Mouse (Mus musculus): ENCODE data around the gene Dmrtb1. TPM values are rescaled to one million over a fixed set of nuclear protein-coding genes. Genes with fewer than 3 reads are reported as not detected.

The Dmrtb1 gene
- total and polyA plus RNA-seq, 3 experiments: not detected

GRCm38 (mm10) chr4:107653280-107653643 is 30.8 kb downstream of the Dmrtb1 start:
- no peak for TF ChIP-seq KAT2A (IDR thresholded peaks at IDR 0.05; ENCODE audit: insufficient replicate concordance, low read length)
- peak; percentile 24 for TF ChIP-seq USF1 (IDR thresholded peaks at IDR 0.05; ENCODE audit: low read depth, low read length)
- no peak for TF ChIP-seq MEF2A (IDR thresholded peaks at IDR 0.05; ENCODE audit: borderline replicate concordance, low read depth, low read length)
- no peak for TF ChIP-seq POLR2A (IDR thresholded peaks at IDR 0.05; ENCODE audit: low read depth, low read length)
- TF ChIP-seq MAX (IDR thresholded peaks at IDR 0.05; ENCODE audit: low read length): no peak
- no peak for TF ChIP-seq JUN (IDR thresholded peaks at IDR 0.05; ENCODE audit: insufficient read depth, low read depth, low read length)
- no peak for TF ChIP-seq MAZ (IDR thresholded peaks at IDR 0.05; ENCODE audit: low read depth, low read length)
- TF ChIP-seq CHD1 (IDR thresholded peaks at IDR 0.05; ENCODE audit: low read depth, low read length): no peak
- Histone ChIP-seq H3K36me3 (replicated peaks in 1 of 2; ENCODE audit: control insufficient read depth in 1 of 2, insufficient read depth in 1 of 2, low read length in 1 of 2) (no peaks in the 10 kb centered on the region), H3K4me3 (replicated peaks in 1 of 3; ENCODE audit: low read depth in 2 of 3, low read length in 2 of 3, poor library complexity in 1 of 3) (no peak overlapping the region), H3K79me2 (replicated peaks; ENCODE audit: control insufficient read depth, extremely low read depth, insufficient read depth, poor library complexity, severe bottlenecking) (no peaks in the 10 kb centered on the region), H3K4me1 (ENCODE audit: control insufficient read depth in 1 of 2, insufficient read depth in 2 of 2) (peaks cover 9 to 38% of the 10 kb centered on the region in 2 experiments), H3K27me3 (replicated peaks) (peaks cover 29% of the 10 kb centered on the region), H3K4me2 (ENCODE audit: insufficient read depth, low read depth, poor library complexity, severe bottlenecking) (no peak overlapping the region), H3K27ac (ENCODE audit: insufficient read depth, low read depth) (no peak overlapping the region), H3K9me3 (replicated peaks; ENCODE audit: low read length) (no peaks in the 10 kb centered on the region), H3K9ac (ENCODE audit: insufficient read depth, low read depth) (no peak overlapping the region)
- dilution Hi-C loops (cut with MboI; ENCODE audit: extremely low pct_ligation_motif_present, extremely low pct_unique_long_range_greater_than_20kb, low sequenced_read_pairs): no loop called here
- DNase-seq (ENCODE audit: extremely low read depth): no peak
- in situ Hi-C loops (cut with MboI; ENCODE audit: low pct_ligation_motif_present, low pct_unique_long_range_greater_than_20kb, low sequenced_read_pairs): loop anchor here (10.0 kb wide), 1 partner anchor 208 kb away; no protein-coding TSS in a partner anchor

GRCm38 (mm10) chr4:107652598-107653279 is 31.3 kb downstream of the Dmrtb1 start:
- Histone ChIP-seq H3K9me3 (replicated peaks; ENCODE audit: low read length) (no peaks in the 10 kb centered on the region), H3K9ac (ENCODE audit: insufficient read depth, low read depth) (peak overlapping the region; percentile 51; the same call in 1 of the 2 replicates), H3K27ac (ENCODE audit: insufficient read depth, low read depth) (no peak overlapping the region), H3K36me3 (replicated peaks in 1 of 2; ENCODE audit: control insufficient read depth in 1 of 2, insufficient read depth in 1 of 2, low read length in 1 of 2) (no peaks in the 10 kb centered on the region), H3K27me3 (replicated peaks) (peaks cover 27% of the 10 kb centered on the region), H3K4me1 (ENCODE audit: control insufficient read depth in 1 of 2, insufficient read depth in 2 of 2) (peaks cover 9 to 38% of the 10 kb centered on the region in 2 experiments), H3K4me3 (replicated peaks in 1 of 3; ENCODE audit: low read depth in 2 of 3, low read length in 2 of 3, poor library complexity in 1 of 3) (peak overlapping the region in 2 of 3 experiments; percentile 27 to 33), H3K79me2 (replicated peaks; ENCODE audit: control insufficient read depth, extremely low read depth, insufficient read depth, poor library complexity, severe bottlenecking) (no peaks in the 10 kb centered on the region), H3K4me2 (ENCODE audit: insufficient read depth, low read depth, poor library complexity, severe bottlenecking) (peak overlapping the region; percentile 90)
- peak; percentile 74 for DNase-seq (ENCODE audit: extremely low read depth)
- dilution Hi-C loops (cut with MboI; ENCODE audit: extremely low pct_ligation_motif_present, extremely low pct_unique_long_range_greater_than_20kb, low sequenced_read_pairs): no loop called here
- in situ Hi-C loops (cut with MboI; ENCODE audit: low pct_ligation_motif_present, low pct_unique_long_range_greater_than_20kb, low sequenced_read_pairs): loop anchor here (10.0 kb wide), 1 partner anchor 208 kb away; no protein-coding TSS in a partner anchor
- TF ChIP-seq MAZ (IDR thresholded peaks at IDR 0.05; ENCODE audit: low read depth, low read length) (0 out of 2 replicates have a peak, but pooled peaks have one; percentile 21), SMC3 (IDR thresholded peaks at IDR 0.05; ENCODE audit: low read depth, low read length) (peak; percentile 76), USF1 (IDR thresholded peaks at IDR 0.05; ENCODE audit: low read depth, low read length) (no peak), KAT2A (IDR thresholded peaks at IDR 0.05; ENCODE audit: insufficient replicate concordance, low read length) (no peak), CHD2 (IDR thresholded peaks at IDR 0.05; ENCODE audit: low read length) (no peak), ZKSCAN1 (IDR thresholded peaks at IDR 0.05; ENCODE audit: borderline replicate concordance, low read depth, low read length) (no peak), USF2 (conservative IDR thresholded peaks at IDR 0.05; ENCODE audit: low read depth, low read length) (no peak), ZC3H11A (IDR thresholded peaks at IDR 0.05; ENCODE audit: low read depth, low read length) (0 out of 2 replicates have a peak, but pooled peaks have one; percentile 3), JUND (conservative IDR thresholded peaks at IDR 0.05; ENCODE audit: low read depth, low read length) (no peak), MAFK (IDR thresholded peaks at IDR 0.05; ENCODE audit: insufficient replicate concordance, low read length) (no peak), SIN3A (IDR thresholded peaks at IDR 0.05; ENCODE audit: low read length) (peak; percentile 35; the same call in 1 of the 2 replicates), RCOR1 (conservative IDR thresholded peaks at IDR 0.05; ENCODE audit: low read depth, low read length) (no peak), TBP (conservative IDR thresholded peaks at IDR 0.05; ENCODE audit: low read depth, low read length) (no peak), BHLHE40 (IDR thresholded peaks at IDR 0.05; ENCODE audit: low read depth, low read length) (no peak), MXI1 (IDR thresholded peaks at IDR 0.05; ENCODE audit: low read depth, low read length) (no peak), MYC (IDR thresholded peaks at IDR 0.05; ENCODE audit: low read depth, low read length) (no peak), CTCF (conservative IDR thresholded peaks at IDR 0.05 in 1 of 2, IDR thresholded peaks at IDR 0.05 in 1 of 2; ENCODE audit: low read depth in 2 of 2, low read length in 2 of 2) (peak; percentile 19 to 91), NELFE (IDR thresholded peaks at IDR 0.05; ENCODE audit: low read depth, low read length) (no peak), RAD21 (IDR thresholded peaks at IDR 0.05; ENCODE audit: low read depth, low read length) (peak; percentile 90), NRF1 (IDR thresholded peaks at IDR 0.05; ENCODE audit: low read depth, low read length) (no peak), IRF4 (IDR thresholded peaks at IDR 0.05; ENCODE audit: low read depth, low read length) (no peak; the same call in 1 of the 2 replicates), MEF2A (IDR thresholded peaks at IDR 0.05; ENCODE audit: borderline replicate concordance, low read depth, low read length) (no peak)
